Mouse (Mus musculus): ENCODE results near the gene Mrpl14.

DNA sequence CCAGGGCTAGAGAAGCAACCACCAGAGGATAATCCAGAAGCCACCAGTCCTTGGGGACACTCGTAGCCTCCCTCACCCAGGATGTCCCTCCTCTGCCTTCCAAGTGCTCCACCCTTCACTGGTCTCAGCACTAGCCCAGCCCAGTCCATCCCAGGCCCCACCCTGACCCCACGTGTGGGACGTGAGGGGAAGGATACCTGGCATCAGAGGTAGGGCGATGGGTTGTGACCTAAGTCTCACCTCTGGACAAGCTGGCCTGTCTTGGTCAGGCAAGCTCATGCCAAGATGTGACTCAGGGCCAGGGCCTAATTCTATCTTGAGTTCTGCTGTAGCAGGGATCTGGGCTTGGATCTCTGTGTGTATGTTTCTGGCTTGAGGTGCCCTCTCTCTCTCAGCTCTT lies 48.8 kb downstream of the Mrpl14 start:
- TF ChIP-seq ZC3H11A (IDR thresholded peaks at IDR 0.05; ENCODE audit: borderline replicate concordance, low read depth, low read length): no peak
- TF ChIP-seq ZNF384 (IDR thresholded peaks at IDR 0.05; ENCODE audit: low read depth, low read length): no peak
- no peak for TF ChIP-seq CHD2 (IDR thresholded peaks at IDR 0.05; ENCODE audit: low read depth, low read length)
